Mouse (Mus musculus) bone marrow macrophage, adult 2 months (primary cell): ENCODE measurements around the gene Diaph3.

Experiments used
- CTCF ChIP-seq: IDR thresholded peaks from 2 replicates; pipeline ENCODE4 v1.5.1; 2012; ENCODE audit warnings: low read depth, mild to moderate bottlenecking, low read length, moderate library complexity
- POLR2A ChIP-seq: IDR thresholded peaks from 2 replicates; pipeline ENCODE4 v1.6.1; 2012; ENCODE audit warnings: mild to moderate bottlenecking, low read depth, low read length, borderline replicate concordance

DNA sequence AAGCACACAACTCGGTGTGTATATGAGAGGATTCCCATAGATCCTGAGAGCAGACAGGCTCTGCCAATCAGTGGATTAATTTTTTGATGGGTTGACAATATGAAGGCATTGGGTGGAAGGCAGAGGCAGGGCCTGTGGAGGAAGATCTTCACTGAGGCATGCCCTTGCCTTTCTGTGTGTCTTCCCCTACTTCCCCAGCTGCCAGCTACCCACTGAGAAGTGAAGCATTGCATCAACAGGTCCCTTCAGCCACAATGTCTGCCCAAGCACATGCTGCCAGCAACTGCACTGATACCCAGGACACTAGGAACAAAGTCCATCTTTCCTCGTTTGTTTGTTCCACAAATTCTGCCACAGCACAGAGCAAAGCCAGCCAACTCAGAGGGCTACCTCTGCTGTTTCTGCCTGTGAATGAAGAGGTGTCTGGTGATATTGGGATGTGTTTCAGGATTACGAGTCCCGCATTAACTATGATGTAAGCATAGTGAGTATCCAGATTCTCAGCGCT, 413.4 kb downstream of the Diaph3 start:
- TF ChIP-seq CTCF (no peak), POLR2A (no peak)
